Mouse (Mus musculus) monocyte, adult 2 months (primary cell): Measurements from ENCODE around the gene Arntl2.
A peak's percentile ranks its signal among the peaks of the same experiment; 100 is the strongest.

Experiments used
- DNase-seq, 2 experiments: peaks; one replicate each; pipeline ENCODE4 v3.0.0; 2022; ENCODE audit warnings: low spot score in 2 of 2, low read depth in 1 of 2

The Arntl2 gene

GRCm38 (mm10) chr6:146776610-146777389, 19.1 kb upstream of the Arntl2 start:
- peak; percentile 66 to 78 for DNase-seq

- DNase-seq = no peak
Observed at GRCm38 (mm10) chr6:146778055-146778454, 17.8 kb upstream of the Arntl2 start.

GRCm38 (mm10) chr6:146781566-146781965, 14.3 kb upstream of the Arntl2 start:
- DNase-seq = no peak

GRCm38 (mm10) chr6:146793527-146793926, 2.3 kb upstream of the Arntl2 start:
- DNase-seq = no peak

GRCm38 (mm10) chr6:146795166-146795923, 510 bp upstream of the Arntl2 start:
- DNase-seq = no peak

- DNase-seq = no peak
Observed at GRCm38 (mm10) chr6:146797446-146797845, 1.6 kb downstream of the Arntl2 start.

GRCm38 (mm10) chr6:146809991-146810390, 14.1 kb downstream of the Arntl2 start:
- DNase-seq = no peak

- DNase-seq = no peak
Observed at GRCm38 (mm10) chr6:146813007-146813406, 17.2 kb downstream of the Arntl2 start.

- DNase-seq = no peak
Observed at GRCm38 (mm10) chr6:146820177-146820965, 24.5 kb downstream of the Arntl2 start.

GRCm38 (mm10) chr6:146821958-146822357, 26.1 kb downstream of the Arntl2 start:
- no peak for DNase-seq

- DNase-seq = peak in 1 of 2 experiments; percentile 18
Observed at GRCm38 (mm10) chr6:146824727-146825486, 29.1 kb downstream of the Arntl2 start.

GRCm38 (mm10) chr6:146825487-146825773, 29.6 kb downstream of the Arntl2 start:
- DNase-seq = no peak

GRCm38 (mm10) chr6:146831320-146831719, 35.5 kb downstream of the Arntl2 start:
- DNase-seq = no peak

- DNase-seq = no peak
Observed at GRCm38 (mm10) chr6:146833485-146834314, 37.8 kb downstream of the Arntl2 start.

- no peak for DNase-seq
Observed at GRCm38 (mm10) chr6:146834342-146834741, 38.5 kb downstream of the Arntl2 start.

GRCm38 (mm10) chr6:146835784-146836183, 39.9 kb downstream of the Arntl2 start:
- no peak for DNase-seq

GRCm38 (mm10) chr6:146837316-146837715, 41.5 kb downstream of the Arntl2 start:
- DNase-seq = no peak

GRCm38 (mm10) chr6:146838366-146838765, 42.5 kb downstream of the Arntl2 start:
- DNase-seq = no peak

- DNase-seq = no peak
Observed at GRCm38 (mm10) chr6:146838863-146839262, 43.0 kb downstream of the Arntl2 start.

GRCm38 (mm10) chr6:146844867-146845266, 49.0 kb downstream of the Arntl2 start:
- no peak for DNase-seq
